Mouse (Mus musculus) hematopoietic stem cell, adult 5-6 weeks (primary cell): ENCODE data around the gene Mdc1. TPM values are rescaled to one million over a fixed set of nuclear protein-coding genes. Genes with fewer than 3 reads are reported as not detected.

Experiments used
- ATAC-seq, 2 experiments: fragments of 125-278 bp in 1 of 2; replicated peaks in 1 of 2; 2 replicates each; pipeline ENCODE4 v1.8.0; 2016 to 2017; ENCODE audit warnings: inconsistent platforms in 2 of 2, mild to moderate bottlenecking in 2 of 2, moderate number of reproducible peaks in 2 of 2, low read depth in 1 of 2, moderate TSS enrichment in 1 of 2; ENCODE audit not compliant: low FRiP score in 2 of 2, poor library complexity in 2 of 2, severe bottlenecking in 2 of 2, insufficient read depth in 1 of 2, low TSS enrichment in 1 of 2
- total RNA-seq: library from RNA; stranded (forward); fragments of 172-1452, 232-1000 nt; gene quantifications from 2 replicates; pipeline ENCODE4 v1.2.3, GENCODE M21; 2017

The Mdc1 gene
- total RNA-seq, 1 experiment from 2014 or later, result 40.0 TPM

GRCm38 (mm10) chr17:35897644-35898573 is 56.6 kb downstream of the Mdc1 start:
- ATAC-seq, result peak in 1 of 2 experiments; percentile 19; a peak in 2 of 4 replicates

- no peak for ATAC-seq
Observed at GRCm38 (mm10) chr17:35900636-35901035, 59.3 kb downstream of the Mdc1 start.

- peak; percentile 29 to 33 for ATAC-seq
Observed at GRCm38 (mm10) chr17:35903343-35903991, 62.2 kb downstream of the Mdc1 start.

- ATAC-seq, result peak; percentile 41 to 53
Observed at GRCm38 (mm10) chr17:35903992-35904355, 62.7 kb downstream of the Mdc1 start.

GRCm38 (mm10) chr17:35905587-35905986 is 64.3 kb downstream of the Mdc1 start:
- ATAC-seq, result no peak

- ATAC-seq, result no peak
Observed at GRCm38 (mm10) chr17:35907609-35908008, 66.3 kb downstream of the Mdc1 start.

Other genes starting within 250 kb of the Mdc1 start
- gene Sfta2, start 240.0 kb upstream of the Mdc1 start, total RNA-seq, result not detected in 2 replicates
- gene Gm9573, start 214.9 kb upstream of the Mdc1 start, total RNA-seq, result not detected in 2 replicates
- not detected in 2 replicates for gene Mucl3, start 197.8 kb upstream of the Mdc1 start, total RNA-seq
- 11.3 and 12.6 TPM in 2 replicates for gene Vars2, start 173.9 kb upstream of the Mdc1 start, total RNA-seq
- 14.1 and 17.3 TPM in 2 replicates for gene Gtf2h4, start 167.8 kb upstream of the Mdc1 start, total RNA-seq
- 0.75 TPM in 1 of 2 replicates, not detected in the other for gene Ddr1, start 136.9 kb upstream of the Mdc1 start, total RNA-seq
- gene Ier3, start 19.8 kb upstream of the Mdc1 start, total RNA-seq, result 128 and 182 TPM in 2 replicates
- gene Flot1, start 18.3 kb upstream of the Mdc1 start, total RNA-seq, result 134 and 140 TPM in 2 replicates
- gene Tubb5, start 3.2 kb upstream of the Mdc1 start, total RNA-seq, result 873 and 988 TPM in 2 replicates
- 53.1 and 73.0 TPM in 2 replicates for gene Nrm, start 19.8 kb downstream of the Mdc1 start, total RNA-seq
- gene Ppp1r18, start 24.1 kb downstream of the Mdc1 start, total RNA-seq, result 35.9 and 44.0 TPM in 2 replicates
- 39.1 and 57.0 TPM in 2 replicates for gene Dhx16, start 38.3 kb downstream of the Mdc1 start, total RNA-seq
- 4.9 and 17.4 TPM in 2 replicates for gene 2310061I04Rik, start 55.9 kb downstream of the Mdc1 start, total RNA-seq
- 13.0 and 18.1 TPM in 2 replicates for gene Atat1, start 68.6 kb downstream of the Mdc1 start, total RNA-seq
- gene Mrps18b, start 74.9 kb downstream of the Mdc1 start, total RNA-seq, result 47.0 and 51.8 TPM in 2 replicates
- gene Ppp1r10, start 74.9 kb downstream of the Mdc1 start, total RNA-seq, result 175 and 218 TPM in 2 replicates
- gene Abcf1, start 128.2 kb downstream of the Mdc1 start, total RNA-seq, result 139 and 356 TPM in 2 replicates
- gene Gnl1, start 138.3 kb downstream of the Mdc1 start, total RNA-seq, result 18.3 and 22.1 TPM in 2 replicates
- 15.4 and 27.2 TPM in 2 replicates for gene Prr3, start 138.7 kb downstream of the Mdc1 start, total RNA-seq
- gene H2-T24, start 179.0 kb downstream of the Mdc1 start, total RNA-seq, result 16.8 and 23.6 TPM in 2 replicates
- 197 and 236 TPM in 2 replicates for gene H2-T23, start 191.3 kb downstream of the Mdc1 start, total RNA-seq
- gene H2-T22, start 201.2 kb downstream of the Mdc1 start, total RNA-seq, result 66.7 and 102 TPM in 2 replicates
- not detected in 2 replicates for gene Gm6034, start 201.4 kb downstream of the Mdc1 start, total RNA-seq
- not detected in 2 replicates for gene Gm11127, start 216.9 kb downstream of the Mdc1 start, total RNA-seq